Mouse (Mus musculus) liver, embryonic 15.5 days (tissue): Measurements from ENCODE around the gene Trem1. TPM values are rescaled to one million over a fixed set of nuclear protein-coding genes. Genes with fewer than 3 reads are reported as not detected.

Experiments
- ATAC-seq: fragments of 200-750 bp; cut with Nextera tagmentation; 2 replicates; pipeline ENCODE4 v1.8.0; 2017; ENCODE audit warnings: moderate number of reproducible peaks, mild to moderate bottlenecking, moderate library complexity; ENCODE audit not compliant: insufficient read depth
- H3K27ac ChIP-seq: fragments of 300-500 bp; sonication (generic); replicated peaks from 2 replicates; pipeline ENCODE4 v1.5.1; 2015; ENCODE audit warnings: mild to moderate bottlenecking, inconsistent platforms
- H3K27me3 ChIP-seq: fragments of 300-500 bp; sonication (generic); 2 replicates; pipeline ENCODE4 v1.6.1; 2015; ENCODE audit warnings: mild to moderate bottlenecking, inconsistent platforms
- H3K36me3 ChIP-seq: fragments of 300-500 bp; sonication (generic); replicated peaks from 2 replicates; pipeline ENCODE4 v1.6.1; 2015; ENCODE audit warnings: moderate library complexity, mild to moderate bottlenecking, inconsistent platforms
- H3K4me1 ChIP-seq: fragments of 300-500 bp; sonication (generic); replicated peaks from 2 replicates; pipeline ENCODE4 v1.6.1; 2015; ENCODE audit warnings: inconsistent platforms
- H3K4me2 ChIP-seq: fragments of 300-500 bp; sonication (generic); 2 replicates; pipeline ENCODE4 v1.6.1; 2015; ENCODE audit warnings: moderate library complexity, mild to moderate bottlenecking, inconsistent platforms
- H3K4me3 ChIP-seq: fragments of 300-500 bp; sonication (generic); replicated peaks from 2 replicates; pipeline ENCODE4 v1.5.1; 2015; ENCODE audit warnings: mild to moderate bottlenecking, inconsistent platforms
- H3K9ac ChIP-seq: fragments of 300-500 bp; sonication (generic); 2 replicates; pipeline ENCODE4 v1.6.1; 2015; ENCODE audit warnings: moderate library complexity, mild to moderate bottlenecking, inconsistent platforms
- H3K9me3 ChIP-seq: fragments of 300-500 bp; sonication (generic); replicated peaks from 2 replicates; pipeline ENCODE4 v1.6.1; 2016; ENCODE audit warnings: inconsistent platforms
- WGBS: fragments of 180-500 bp; shearing (Covaris S2); methylation state at CpG from one replicate; pipeline ENCODE4 v1.1.7; 2015; ENCODE audit warnings: mixed read lengths; ENCODE audit not compliant: insufficient replicate concordance; 5-methylcytosine and 5-hydroxymethylcytosine counted together
- polyA plus RNA-seq: library from polyadenylated mRNA; unstranded; fragments of >200 nt; fragmentation: Nextera tagmentation; extraction: Ambion mirVana; gene quantifications from 2 replicates; pipeline ENCODE4 v1.2.1, GENCODE M21; 2015

The Trem1 gene
- polyA plus RNA-seq, 1 experiment from 2014 or later = 1.5 TPM

DNA sequence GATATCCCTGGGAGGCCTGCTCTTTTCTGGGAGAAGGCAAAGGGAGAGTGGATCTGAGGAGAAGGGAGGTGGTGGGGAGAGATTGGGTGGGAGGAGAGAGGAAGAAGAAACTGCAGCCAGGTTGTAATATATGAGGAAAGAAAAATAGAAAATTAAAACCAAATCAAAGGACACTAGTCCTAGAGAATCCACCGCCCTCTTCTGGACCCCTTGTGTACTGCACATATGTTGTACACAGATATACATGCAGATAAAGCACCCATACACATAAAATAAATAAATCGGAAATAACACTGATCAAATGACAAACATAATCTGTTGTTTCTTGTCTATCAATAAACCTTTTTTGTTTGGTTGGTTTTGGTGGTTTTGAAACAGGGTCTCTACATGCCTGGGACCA, 54.7 kb downstream of the Trem1 start:
- H3K9ac ChIP-seq = no peak overlapping the region
- 29% methylated on average over 2 of the region's 2 CpGs for WGBS
- peaks cover 13% of the 10 kb centered on the region for H3K4me1 ChIP-seq
- ATAC-seq = no peak
- H3K27me3 ChIP-seq = no peaks in the 10 kb centered on the region
- no peaks in the 10 kb centered on the region for H3K9me3 ChIP-seq
- no peaks in the 10 kb centered on the region for H3K36me3 ChIP-seq
- no peak overlapping the region for H3K27ac ChIP-seq
- no peak overlapping the region for H3K4me2 ChIP-seq
- H3K4me3 ChIP-seq = no peak overlapping the region

DNA sequence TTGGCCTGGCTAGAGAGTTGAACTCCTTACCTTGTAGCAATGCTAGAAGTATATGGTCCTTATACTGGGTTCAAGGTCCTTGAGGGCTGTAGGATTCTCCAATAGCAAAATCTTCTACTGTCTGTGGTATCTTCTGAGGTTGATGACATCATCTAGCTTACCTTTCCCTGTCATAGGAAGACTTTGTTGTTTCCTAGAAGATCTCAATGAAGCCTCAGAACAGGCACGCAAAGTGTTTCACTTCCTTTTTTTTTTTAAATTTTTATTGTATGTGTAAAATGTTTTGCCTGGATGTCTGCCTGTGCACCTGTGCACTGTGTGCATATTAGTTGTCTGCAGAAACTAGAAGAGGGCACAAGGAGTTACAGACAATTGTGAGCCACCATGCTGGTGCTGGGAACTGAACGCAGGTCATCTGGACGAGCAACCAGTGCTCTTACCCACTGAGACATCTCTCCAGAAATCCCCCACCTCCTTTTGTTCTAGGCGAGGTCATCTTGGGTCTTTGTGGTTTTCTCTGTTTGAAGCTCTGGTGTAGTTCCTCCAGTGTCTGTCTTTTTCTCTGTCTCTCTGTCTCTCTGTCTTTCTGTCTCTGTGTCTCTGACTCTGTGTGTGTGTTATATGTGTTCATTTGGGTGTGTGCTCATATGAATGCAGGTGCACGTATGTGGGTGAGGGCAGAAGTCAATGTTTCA, 61.1 kb downstream of the Trem1 start:
- Histone ChIP-seq H3K9ac (no peak overlapping the region), H3K27ac (no peak overlapping the region), H3K4me2 (no peak overlapping the region), H3K27me3 (no peaks in the 10 kb centered on the region), H3K36me3 (no peaks in the 10 kb centered on the region), H3K4me3 (no peak overlapping the region), H3K9me3 (no peaks in the 10 kb centered on the region), H3K4me1 (peaks cover 12% of the 10 kb centered on the region)
- WGBS = 46% methylated on average over 5 of the region's 5 CpGs
- ATAC-seq = no peak

Other genes with a start within 250 kb of the Trem1 start
- gene 1700122O11Rik, start 194.5 kb upstream of the Trem1 start, polyA plus RNA-seq = not detected in 2 replicates
- gene 1700067P10Rik, start 143.4 kb upstream of the Trem1 start, polyA plus RNA-seq = not detected in 2 replicates
- 0.70 and 0.84 TPM in 2 replicates for gene 9830107B12Rik, start 86.5 kb upstream of the Trem1 start, polyA plus RNA-seq
- gene A530064D06Rik, start 65.5 kb upstream of the Trem1 start, polyA plus RNA-seq = 1.0 and 1.2 TPM in 2 replicates
- gene Trem3, start 15.0 kb downstream of the Trem1 start, polyA plus RNA-seq = 8.7 and 9.5 TPM in 2 replicates
- 5.0 and 5.1 TPM in 2 replicates for gene Treml4, start 31.5 kb downstream of the Trem1 start, polyA plus RNA-seq
- 3.7 and 3.8 TPM in 2 replicates for gene Treml2, start 66.7 kb downstream of the Trem1 start, polyA plus RNA-seq
- 3.9 and 4.3 TPM in 2 replicates for gene B430306N03Rik, start 83.4 kb downstream of the Trem1 start, polyA plus RNA-seq
- gene Trem2, start 113.6 kb downstream of the Trem1 start, polyA plus RNA-seq = 3.6 and 4.1 TPM in 2 replicates
- gene Treml1, start 127.1 kb downstream of the Trem1 start, polyA plus RNA-seq = 15.8 and 18.3 TPM in 2 replicates
- 8.0 TPM in 2 replicates for gene Nfya, start 177.1 kb downstream of the Trem1 start, polyA plus RNA-seq
- 42.8 and 44.0 TPM in 2 replicates for gene Oard1, start 177.2 kb downstream of the Trem1 start, polyA plus RNA-seq
- gene Apobec2, start 200.2 kb downstream of the Trem1 start, polyA plus RNA-seq = 2.5 and 4.3 TPM in 2 replicates
- gene Tspo2, start 218.8 kb downstream of the Trem1 start, polyA plus RNA-seq = 182 and 191 TPM in 2 replicates
- 4.0 and 5.2 TPM in 2 replicates for gene Unc5cl, start 222.1 kb downstream of the Trem1 start, polyA plus RNA-seq